Mouse (Mus musculus): ENCODE data around the gene Akain1. TPM values are rescaled to one million over a fixed set of nuclear protein-coding genes. Genes with fewer than 3 reads are reported as not detected.

Akain1 gene
- polyA plus RNA-seq, 1 experiment from 2014 or later, result not detected

Other genes with a start within 250 kb of the Akain1 start
- 17.8 and 19.8 TPM in 2 replicates for gene Zbtb14, start 56.3 kb upstream of the Akain1 start, polyA plus RNA-seq (2015; fragmentation: Nextera tagmentation; extraction: Ambion mirVana)

Measured in limb, embryonic 15.5 days (tissue).